Mouse (Mus musculus) spleen, postnatal 4 days (tissue): Measurements from ENCODE around the gene Gng7.
A peak's percentile ranks its signal among the peaks of the same experiment; 100 is the strongest.

Experiments
- DNase-seq, 2 experiments: peaks; one replicate each; pipeline ENCODE4 v3.0.0; 2022; ENCODE audit warnings: low spot score in 2 of 2

Gene Gng7

DNA sequence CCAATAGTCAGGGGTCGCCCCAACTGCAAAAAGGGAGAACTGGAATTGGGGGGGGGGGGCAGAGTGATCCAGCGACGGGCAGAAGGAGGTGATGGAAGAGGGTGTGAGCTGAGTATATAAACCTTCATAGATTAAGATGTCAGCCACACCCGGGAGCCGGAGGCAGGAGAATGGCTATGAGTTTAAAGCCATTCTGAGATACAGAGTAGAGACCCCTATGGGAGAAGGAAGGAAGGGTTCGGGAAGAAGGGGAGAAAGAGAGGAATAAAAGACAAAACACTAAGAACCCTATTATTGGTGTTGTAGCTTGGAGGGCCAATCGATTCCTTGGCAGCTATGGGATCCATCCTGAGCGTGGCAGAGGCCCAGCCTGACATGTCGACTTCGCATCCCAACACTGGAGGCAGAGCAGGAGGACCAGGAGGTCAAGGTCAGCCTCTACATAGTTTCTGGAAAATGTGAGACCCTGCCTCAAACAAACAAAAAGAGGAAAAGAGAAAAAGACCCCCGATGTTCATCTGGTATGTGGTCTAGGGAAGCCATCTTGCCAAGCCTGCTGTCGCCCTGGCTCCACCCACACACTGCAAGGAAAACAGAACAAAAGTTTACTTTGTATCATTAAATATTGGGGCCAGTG is 11.0 kb upstream of the Gng7 start, which contains the start of gene Diras1:
TSS of gene Diras1 (minus strand) at position 24 of the 637 bp plus-strand sequence.
- no peak for DNase-seq

DNA sequence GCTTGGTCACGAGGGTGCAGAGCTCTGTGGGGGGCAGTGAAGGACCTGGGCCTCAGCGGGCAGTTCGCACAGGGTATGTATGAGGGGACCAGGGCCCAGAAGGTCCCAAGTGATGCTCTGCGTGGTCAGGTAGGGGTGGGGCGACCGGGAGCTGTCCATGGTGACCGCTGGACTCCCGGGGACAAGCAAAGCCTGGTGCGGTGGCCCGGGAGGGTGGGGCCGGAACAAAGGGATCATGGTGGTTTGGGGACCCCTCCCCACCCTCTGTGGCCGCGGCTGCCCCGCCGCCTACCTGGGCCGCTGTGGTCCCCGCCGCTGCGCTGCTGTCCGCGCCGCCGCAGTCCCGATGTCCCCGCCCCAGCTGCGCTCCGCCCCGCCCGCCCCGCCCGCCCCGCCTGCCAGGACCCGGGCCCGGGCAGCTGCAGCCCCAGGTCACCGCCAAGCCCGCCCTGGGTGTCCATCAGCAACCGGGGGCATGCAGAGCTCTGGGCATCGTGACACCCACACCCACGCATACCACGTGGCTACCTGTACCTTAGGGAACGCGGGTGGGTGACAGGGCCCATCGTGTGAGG is 10.4 kb upstream of the Gng7 start:
- no peak for DNase-seq

DNA sequence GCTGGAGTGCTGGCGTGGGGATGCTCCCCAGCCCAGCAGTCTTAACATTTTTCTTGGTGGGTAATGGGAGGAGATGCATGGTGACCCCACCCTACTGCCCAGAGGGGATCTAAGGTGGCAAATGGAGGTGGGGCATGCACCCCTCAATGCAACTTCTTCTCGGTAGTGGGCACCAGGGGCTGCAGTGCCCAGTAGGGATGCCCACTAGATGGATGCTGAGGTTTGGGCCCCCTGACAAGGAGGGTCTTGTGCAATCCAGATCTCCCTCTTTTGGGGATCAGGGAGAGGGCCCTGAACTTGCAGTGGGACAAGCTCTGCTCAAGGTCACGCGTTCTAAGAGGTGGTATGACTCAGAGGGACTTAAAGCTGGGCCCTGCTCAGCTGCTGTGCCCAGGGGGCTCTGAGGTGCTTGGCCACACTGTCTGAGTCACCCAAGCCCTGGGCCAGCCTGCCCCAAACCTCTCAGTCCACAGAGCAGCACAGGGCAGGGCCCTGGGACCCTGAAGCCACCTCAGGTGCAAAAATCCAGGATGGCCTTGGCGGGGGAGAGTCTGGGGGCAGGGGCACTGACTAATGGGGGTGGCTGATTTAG is 9.7 kb upstream of the Gng7 start:
- DNase-seq, result no peak

DNA sequence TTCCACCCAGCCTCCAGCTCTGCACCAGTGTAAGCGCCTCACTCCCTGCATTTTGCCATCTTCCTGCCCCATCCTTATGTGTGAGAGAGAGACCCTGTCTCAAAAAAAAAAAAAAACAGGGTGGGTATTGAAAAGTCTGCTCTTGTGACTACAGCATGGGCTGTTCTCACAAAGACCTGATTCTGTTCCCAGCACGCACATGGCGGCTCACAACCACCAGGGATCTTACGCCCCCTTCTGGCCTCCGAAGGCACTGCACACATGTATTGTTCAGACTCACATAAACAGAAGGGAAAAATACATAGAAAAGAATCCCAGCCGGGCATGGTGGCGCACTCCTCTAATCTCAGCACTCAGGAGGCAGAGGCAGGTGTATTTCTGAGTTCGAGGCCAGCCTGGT is 8.0 kb upstream of the Gng7 start:
- DNase-seq, result no peak

- DNase-seq, result no peak
Observed at GRCm38 (mm10) chr10:81021547-81022110, 6.9 kb upstream of the Gng7 start.

DNA sequence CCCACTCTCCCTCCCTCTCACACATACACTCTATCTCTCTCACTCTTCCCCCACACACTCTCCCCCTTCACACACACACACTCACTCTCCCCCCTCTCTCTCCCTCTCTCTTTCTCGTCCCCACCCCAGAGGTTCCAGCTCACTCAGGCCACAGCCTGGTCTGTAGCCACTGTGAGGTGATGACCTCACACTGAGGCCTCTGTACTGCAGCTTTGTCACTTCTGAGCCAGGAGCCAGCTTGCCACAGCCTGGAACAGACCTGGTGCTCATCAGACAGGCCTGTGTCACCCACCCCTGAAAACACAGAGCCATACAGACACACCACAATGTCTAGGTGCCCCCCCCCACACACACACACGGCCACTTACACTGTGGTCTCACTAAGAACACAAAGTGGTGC is 5.5 kb upstream of the Gng7 start:
- DNase-seq, result no peak

- no peak for DNase-seq
Observed at GRCm38 (mm10) chr10:81019687-81020086, 4.9 kb upstream of the Gng7 start.

GRCm38 (mm10) chr10:81018326-81018725 is 3.6 kb upstream of the Gng7 start:
- peak in 1 of 2 experiments; percentile 54 for DNase-seq

DNA sequence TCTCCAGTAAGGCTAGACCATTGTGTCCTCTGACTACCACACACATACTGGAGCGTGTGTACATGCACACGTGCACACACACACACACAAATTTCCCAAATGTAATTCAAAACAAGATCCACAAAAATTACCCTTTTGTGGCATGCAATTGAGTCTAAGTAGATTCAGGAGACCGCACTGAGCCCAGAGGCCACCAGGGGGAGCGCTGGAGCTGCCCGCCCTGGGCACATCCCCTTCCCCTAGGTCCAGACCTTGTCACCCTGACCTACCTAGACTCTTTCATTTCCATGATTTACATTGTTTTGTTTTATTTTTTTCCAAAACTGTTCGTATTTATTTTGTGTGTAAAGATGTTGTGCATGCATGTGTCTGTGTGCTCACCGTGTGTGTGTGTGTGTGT is 1.9 kb upstream of the Gng7 start:
- peak; percentile 68 to 89 for DNase-seq

- no peak for DNase-seq
Observed at GRCm38 (mm10) chr10:81015666-81016065, 921 bp upstream of the Gng7 start.

GRCm38 (mm10) chr10:81010851-81011250 is 3.9 kb downstream of the Gng7 start:
- DNase-seq, result no peak

DNA sequence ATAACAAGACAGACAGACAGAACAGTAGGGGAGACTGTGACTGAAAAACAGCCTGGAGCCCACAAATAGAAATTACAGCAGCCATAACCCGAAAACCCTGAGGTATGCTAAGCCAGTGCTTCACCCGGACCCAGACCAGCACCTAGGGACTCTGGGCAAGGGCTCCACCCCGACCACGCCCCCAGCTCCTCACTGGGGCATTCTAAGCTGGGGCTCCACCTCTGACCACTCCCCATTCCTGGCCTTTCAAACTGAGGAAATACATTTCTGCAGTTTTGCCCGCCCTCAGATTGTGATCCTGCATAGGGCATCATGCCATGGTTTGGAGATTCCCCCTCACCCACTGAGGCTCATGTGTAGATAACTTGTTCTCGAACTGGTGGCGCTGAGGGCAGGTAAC is 7.5 kb downstream of the Gng7 start:
- peak in 1 of 2 experiments; percentile 49 for DNase-seq

- no peak for DNase-seq
Observed at GRCm38 (mm10) chr10:81006005-81006677, 8.6 kb downstream of the Gng7 start.

- DNase-seq, result no peak
Observed at GRCm38 (mm10) chr10:81001161-81001560, 13.6 kb downstream of the Gng7 start.

- DNase-seq, result no peak
Observed at GRCm38 (mm10) chr10:81000197-81001062, 14.3 kb downstream of the Gng7 start.

GRCm38 (mm10) chr10:80999362-81000196 is 15.2 kb downstream of the Gng7 start:
- DNase-seq, result peak; percentile 82 to 92

- DNase-seq, result peak; percentile 60 to 80
Observed at GRCm38 (mm10) chr10:80998778-80999177, 16.0 kb downstream of the Gng7 start.

DNA sequence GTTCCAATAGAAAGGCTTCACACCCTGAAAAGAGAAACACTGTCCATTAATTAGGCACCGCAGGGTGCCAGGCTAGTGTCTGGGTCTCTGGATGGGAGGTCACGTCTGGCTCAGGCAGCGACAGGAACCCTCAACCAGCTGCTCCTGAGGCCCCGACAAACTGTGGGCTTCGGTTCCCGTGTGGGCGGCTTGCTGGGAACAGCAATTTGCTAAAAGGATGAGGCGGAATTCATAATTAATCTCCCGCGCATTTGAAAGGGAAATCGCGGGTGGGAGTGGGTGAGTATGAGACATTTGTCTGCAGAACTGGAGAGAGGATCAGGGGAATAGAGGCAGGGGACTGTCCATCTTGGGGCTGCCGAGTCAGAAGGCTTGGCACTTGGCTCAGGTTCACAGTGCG is 16.7 kb downstream of the Gng7 start:
- no peak for DNase-seq

DNA sequence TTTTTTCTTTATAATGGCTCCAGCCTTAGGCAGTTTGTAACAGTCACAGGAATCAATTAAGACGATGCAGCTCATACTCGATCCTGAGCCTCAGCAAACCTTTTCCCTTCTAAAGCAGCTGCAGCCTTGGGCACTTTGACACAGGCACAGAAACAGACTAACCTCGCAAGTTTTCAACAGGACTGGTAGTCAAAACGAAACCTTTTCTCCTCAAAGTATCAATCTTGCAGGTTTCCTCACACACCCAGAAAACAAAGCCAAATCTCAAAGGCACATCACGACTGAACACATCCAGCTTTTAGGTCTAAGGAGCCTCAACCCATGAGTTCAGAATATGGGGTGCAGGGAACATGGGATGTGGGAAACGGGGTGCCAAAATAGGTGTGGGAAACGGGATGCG is 17.4 kb downstream of the Gng7 start:
- no peak for DNase-seq

- DNase-seq, result no peak
Observed at GRCm38 (mm10) chr10:80996501-80996900, 18.2 kb downstream of the Gng7 start.
